Mouse (Mus musculus) retina, embryonic 14.5 days (tissue): ENCODE results near the gene Camk1g.
A peak's percentile ranks its signal among the peaks of the same experiment; 100 is the strongest.

Experiments used
- DNase-seq: peaks from one replicate; pipeline ENCODE4 v3.0.0-alpha.2; 2015; ENCODE audit warnings: low spot score

Camk1g gene

GRCm38 (mm10) chr1:193370096-193370495, at the start of gene Camk1g:
Gene Camk1g (minus strand): TSS chr1:193370298.
- peak; percentile 90 for DNase-seq

DNA sequence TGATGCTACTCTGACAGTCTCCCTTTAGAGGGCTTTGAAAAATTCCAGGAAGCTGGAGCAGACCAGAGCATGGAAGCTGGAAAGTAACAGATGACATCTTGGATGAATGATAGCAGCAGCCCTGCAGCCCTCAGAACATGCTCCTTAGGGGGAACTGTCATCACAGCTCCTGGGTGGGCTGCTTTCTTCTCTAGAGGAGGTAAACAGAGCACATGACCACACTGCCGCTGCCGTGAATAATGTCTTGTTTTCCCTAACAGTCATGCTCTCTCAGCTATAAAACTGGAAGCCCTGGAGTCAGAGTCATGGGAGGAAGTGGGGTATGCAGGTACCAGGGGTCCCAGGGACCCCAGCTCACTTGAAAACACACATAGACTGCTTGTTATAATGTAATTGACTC, 49.1 kb upstream of the Camk1g start:
- DNase-seq, result no peak

DNA sequence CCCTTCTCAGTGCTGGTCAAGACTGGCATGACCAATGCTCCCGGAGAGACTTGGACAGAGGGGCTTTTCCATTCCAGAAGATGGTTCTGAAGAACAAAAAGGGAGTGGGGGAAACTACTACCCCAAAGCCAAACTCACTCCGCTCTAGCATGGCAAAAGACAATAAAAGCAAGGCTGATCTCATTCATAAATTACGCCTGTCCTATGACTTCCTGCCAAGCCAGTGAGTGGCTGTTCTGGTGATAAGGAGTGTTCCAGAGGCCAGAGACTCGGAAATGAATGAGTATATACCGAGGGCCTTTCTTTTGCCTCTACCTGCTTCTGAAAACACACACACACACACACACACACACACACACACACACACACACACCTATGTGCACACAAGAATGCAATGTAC, 48.6 kb upstream of the Camk1g start:
- DNase-seq, result no peak

DNA sequence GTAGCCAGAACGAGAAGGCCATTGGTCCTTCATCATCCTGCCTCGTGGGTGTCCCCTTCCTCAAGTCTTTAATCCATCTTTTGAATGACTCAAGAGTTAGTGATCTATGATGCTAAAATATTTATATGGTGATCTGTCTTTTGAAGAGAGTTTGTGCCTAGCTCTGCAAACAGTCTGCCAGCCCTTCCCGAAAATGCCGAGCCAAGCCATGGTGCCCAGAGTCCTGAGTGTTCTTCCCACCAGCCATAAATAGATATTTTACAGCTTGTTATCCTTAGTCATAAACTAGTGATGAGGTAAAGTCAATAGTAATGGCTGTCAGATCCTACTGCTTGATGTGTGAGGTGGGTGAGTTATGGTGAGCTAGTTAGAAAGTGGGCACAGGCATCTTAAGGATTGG, 44.0 kb upstream of the Camk1g start:
- DNase-seq, result no peak

GRCm38 (mm10) chr1:193413368-193414000, 43.4 kb upstream of the Camk1g start:
- no peak for DNase-seq

DNA sequence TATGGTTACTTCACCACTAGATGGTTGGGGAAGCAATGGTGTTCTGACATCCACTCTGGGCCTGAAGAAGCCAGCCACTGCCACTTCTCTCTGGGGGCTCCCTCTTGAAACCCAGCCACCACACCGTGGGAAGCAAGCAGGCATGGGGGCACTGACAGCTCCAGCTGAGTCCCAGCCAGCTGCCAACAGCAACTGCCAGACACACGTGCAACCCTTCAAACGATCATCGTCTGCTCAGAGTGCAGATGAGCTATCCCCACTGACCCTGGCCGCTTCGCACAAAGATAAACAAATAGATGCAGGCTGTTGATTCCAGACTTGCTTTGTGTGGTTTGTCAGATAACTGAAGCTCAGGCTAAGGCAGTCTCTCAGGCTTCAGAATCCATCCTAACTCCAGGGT, 37.4 kb upstream of the Camk1g start:
- DNase-seq, result no peak

- no peak for DNase-seq
Measured at GRCm38 (mm10) chr1:193406059-193406642, 36.1 kb upstream of the Camk1g start.

- DNase-seq, result no peak
Measured at GRCm38 (mm10) chr1:193401695-193402094, 31.6 kb upstream of the Camk1g start.

GRCm38 (mm10) chr1:193400348-193400747, 30.2 kb upstream of the Camk1g start:
- DNase-seq, result no peak

DNA sequence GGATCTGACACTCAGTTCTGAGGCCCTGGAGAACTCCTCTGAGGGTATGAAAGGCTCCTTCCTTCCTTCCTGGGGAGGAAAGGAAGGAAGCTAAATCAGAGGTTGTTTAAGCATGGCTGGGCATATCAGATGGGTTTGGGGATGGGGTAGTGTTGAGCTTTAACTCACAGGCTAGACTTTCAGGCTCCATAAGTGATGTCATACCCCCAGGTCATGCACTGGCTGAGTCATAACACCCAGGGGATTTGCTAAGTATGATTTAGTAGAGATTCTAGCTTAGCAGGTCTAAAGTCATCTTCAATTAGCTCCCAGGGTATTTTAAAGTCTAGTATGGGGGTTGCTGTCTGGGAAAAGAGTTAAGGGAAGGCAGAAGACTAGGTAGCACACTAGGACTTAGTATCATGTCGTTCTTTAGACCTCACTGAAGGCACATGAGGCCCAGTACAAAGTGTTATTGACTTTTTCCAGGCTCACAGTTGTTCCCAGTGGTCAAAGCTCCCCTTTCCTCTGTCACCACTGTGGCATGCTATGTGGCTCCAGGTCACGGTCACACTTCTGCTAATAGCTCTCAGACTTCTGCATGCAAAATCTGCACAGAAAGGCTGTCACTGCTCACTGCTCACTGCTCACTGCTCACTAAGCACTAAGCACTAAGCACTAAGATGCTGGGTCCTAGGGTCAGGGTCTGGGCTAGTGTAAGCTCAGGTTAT, 28.8 kb upstream of the Camk1g start:
- DNase-seq, result no peak

GRCm38 (mm10) chr1:193397109-193397508, 27.0 kb upstream of the Camk1g start:
- no peak for DNase-seq

GRCm38 (mm10) chr1:193392266-193392665, 22.2 kb upstream of the Camk1g start:
- no peak for DNase-seq

DNA sequence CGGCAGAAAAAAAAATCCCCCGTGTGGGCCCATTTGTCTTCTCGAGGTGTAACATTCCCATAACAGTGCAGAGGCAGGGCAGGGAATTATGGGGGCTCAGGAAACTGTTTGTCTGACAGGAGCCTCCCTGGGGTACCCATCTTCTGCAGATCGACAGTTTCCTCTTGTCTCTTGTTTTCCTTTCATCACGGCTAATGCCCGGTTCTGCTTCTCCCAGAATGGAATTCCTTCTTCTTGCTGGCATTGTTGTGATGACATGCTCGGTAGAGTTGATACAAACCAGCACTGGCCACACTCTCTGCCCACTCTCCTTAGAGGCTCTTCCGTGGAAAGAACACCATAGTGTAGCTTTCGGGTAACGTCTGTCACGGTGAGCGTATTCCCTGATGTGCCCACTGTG, 19.9 kb upstream of the Camk1g start:
- no peak for DNase-seq

DNA sequence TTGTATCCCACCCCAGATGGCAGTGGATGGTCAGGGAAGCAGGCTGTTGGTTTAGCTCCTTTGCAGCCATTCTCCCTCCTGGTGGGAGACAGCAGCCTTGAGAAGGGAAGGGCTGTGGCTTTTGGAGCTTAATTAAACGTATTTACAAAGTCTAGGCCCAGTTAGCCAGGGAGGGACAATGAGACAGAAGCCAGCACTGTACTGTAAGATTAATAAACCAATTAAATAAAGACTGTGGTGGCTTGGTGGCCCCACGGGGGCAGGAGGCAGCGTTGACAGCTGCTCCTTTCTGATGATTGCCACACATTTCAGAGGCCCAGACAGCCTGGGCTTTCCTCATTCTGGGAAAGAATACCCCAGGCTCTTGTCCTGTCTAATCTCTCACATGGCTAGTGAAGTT, 19.4 kb upstream of the Camk1g start:
- peak; percentile 79 for DNase-seq

DNA sequence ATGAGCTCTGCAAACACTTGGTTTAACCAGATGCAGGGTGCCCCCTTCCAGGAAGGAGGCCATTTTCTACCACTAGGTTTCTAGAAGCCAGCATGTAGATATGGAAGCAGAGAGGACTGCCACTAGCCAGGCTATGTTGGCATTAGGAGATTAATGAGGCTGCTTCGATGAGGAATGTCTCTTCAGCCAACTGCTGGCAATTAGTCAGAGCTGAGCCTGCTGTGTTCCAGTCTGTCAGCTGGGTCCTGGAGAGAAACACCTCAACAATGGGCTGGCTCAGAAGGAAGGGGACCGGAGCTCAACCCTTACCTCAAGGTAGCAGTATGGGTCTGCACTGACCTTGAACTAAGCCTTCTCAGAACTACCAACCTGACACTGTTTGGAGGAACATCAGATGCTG, 17.1 kb upstream of the Camk1g start:
- DNase-seq, result no peak

DNA sequence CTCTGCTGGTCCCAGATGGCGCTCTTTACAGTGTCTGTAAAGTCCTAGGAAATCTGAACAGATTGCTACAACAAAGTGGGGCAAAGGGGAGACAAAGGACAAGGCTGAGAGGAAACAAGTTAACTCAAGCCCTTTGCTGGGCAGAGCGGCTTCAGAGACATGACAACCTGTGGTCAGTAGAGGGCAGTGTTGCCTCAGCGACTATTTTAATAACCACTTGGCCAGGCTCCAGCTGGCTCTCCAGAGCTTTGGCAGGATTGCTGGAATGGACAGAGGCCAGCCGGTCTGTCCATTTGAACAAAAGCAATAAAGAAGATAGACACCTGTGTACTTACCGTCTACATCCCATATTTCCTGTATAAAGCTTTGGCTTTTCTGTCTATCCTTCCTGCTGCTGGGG, 16.0 kb upstream of the Camk1g start:
- DNase-seq, result peak; percentile 94

DNA sequence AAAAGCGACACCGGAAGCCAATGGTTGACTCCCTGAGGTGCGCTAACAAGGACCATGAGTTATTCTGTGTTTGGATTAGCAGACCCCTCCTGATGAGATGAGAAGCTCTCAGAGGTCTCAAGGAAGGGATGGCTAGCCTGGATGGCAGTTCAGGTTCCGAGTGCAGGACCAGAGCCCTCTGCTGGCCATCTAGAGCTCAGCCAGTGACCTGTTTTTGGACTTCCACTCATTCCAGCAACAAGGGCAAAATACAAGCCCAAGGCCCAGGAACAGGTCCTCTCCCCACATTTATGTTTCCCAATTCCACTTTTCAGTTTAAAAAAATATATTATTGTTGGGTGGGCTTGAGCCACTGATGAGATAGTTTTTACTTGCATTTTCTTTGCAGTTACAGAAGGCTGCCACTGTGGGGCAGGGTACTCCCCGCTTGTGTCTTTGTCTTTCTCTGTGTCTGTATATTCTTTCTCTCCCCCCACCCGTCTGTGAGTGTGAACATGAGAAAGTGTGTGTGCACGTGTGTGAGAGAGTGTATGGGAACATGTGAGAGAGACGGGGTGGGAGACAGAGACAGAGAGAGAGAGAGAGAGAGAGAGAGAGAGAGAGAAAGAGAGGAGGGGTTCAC, 12.9 kb upstream of the Camk1g start:
- DNase-seq, result peak; percentile 78

- peak; percentile 75 for DNase-seq
Measured at GRCm38 (mm10) chr1:193382435-193382834, 12.3 kb upstream of the Camk1g start.

GRCm38 (mm10) chr1:193381597-193382404, 11.7 kb upstream of the Camk1g start:
- DNase-seq, result no peak

GRCm38 (mm10) chr1:193380877-193381276, 10.8 kb upstream of the Camk1g start:
- no peak for DNase-seq

DNA sequence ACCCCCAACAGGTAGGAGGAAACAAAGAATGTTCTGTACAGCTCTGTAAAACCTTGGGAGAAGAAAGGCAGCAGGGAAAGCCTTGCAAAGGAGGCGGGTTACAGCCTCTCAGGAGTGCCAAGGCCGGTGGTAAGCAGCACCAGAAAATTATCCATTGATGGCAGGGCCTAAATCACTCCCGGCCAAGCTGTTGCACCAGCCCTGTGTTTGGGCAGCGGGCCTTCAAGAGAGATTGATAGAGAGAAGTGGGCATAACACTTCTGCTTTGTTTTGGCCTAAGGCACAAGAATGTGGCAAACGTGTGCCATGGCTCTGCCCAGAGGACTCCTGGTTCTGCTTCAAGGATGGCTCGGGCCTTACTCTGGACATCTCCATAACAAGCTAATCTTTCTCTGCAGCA, 9.5 kb upstream of the Camk1g start:
- DNase-seq, result no peak

GRCm38 (mm10) chr1:193376478-193377134, 6.5 kb upstream of the Camk1g start:
- peak; percentile 85 for DNase-seq
